Mouse (Mus musculus) left cerebral cortex, postnatal 25 days (tissue): ENCODE results near the gene Ppp2r3a. TPM values are rescaled to one million over a fixed set of nuclear protein-coding genes. Genes with fewer than 3 reads are reported as not detected.

Source experiments
- DNase-seq, 2 experiments: peaks; one replicate each; pipeline ENCODE4 v3.0.0; 2022; ENCODE audit warnings: low spot score in 2 of 2, mixed read lengths in 1 of 2
- intact Hi-C: fragments of 180-260 bp; cut with DNase I; formaldehyde crosslinking; loops from one replicate; pipeline ENCODE4 v1.15.1; 2025
- total RNA-seq, 2 experiments: library from RNA; stranded (reverse); gene quantifications; 2 replicates each; pipeline ENCODE4 v1.2.3; 2021

Gene Ppp2r3a
- total RNA-seq, result 10 to 100 TPM; 17.4 to 19.5 TPM

DNA sequence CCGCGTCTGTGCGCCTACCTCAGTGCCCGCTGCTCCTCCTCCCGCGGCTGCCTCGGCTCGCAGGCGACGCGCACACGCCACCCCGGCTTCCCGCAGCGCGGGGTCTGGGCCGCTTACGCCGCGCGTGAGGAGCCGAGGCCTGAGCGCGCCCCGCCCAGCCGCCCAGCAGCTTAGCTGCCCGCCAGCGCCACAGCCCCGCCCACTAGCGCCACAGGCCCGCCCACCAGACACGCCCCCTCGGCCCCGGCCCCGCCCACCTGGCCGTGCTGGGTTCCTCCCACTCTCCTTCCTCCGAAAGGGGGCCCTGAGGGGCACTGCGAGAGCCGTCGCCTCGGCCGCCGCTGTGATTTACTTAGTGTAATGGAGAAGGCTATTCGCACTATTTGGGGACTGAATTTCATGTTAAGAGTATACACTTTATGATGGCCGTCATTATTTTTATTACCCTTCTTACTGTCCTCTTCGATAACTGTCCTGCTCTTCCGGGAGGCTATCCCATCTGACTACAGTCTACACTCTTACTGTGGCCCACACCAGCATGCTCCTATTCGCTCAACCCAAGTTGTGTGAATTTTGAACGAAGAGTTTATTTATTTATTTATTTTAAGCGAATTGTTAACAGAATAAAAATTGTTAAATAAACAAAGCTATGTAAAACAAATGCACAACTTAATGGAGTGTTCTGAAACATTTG lies at the start of gene Ppp2r3a:
Ppp2r3a (minus strand) TSS at position 152 of the 694 bp plus-strand sequence.
- intact Hi-C loops, result loop anchor here (5.0 to 10.0 kb wide), 3 partner anchors 69 to 1101 kb away; partner anchors contain the start of genes Ephb1 and Msl2
- DNase-seq, result peak; percentile 95

- intact Hi-C loops, result no loop called here
- no peak for DNase-seq
These were observed 48.9 kb upstream of the Ppp2r3a start for GRCm38 (mm10) chr9:101300441-101300935.

DNA sequence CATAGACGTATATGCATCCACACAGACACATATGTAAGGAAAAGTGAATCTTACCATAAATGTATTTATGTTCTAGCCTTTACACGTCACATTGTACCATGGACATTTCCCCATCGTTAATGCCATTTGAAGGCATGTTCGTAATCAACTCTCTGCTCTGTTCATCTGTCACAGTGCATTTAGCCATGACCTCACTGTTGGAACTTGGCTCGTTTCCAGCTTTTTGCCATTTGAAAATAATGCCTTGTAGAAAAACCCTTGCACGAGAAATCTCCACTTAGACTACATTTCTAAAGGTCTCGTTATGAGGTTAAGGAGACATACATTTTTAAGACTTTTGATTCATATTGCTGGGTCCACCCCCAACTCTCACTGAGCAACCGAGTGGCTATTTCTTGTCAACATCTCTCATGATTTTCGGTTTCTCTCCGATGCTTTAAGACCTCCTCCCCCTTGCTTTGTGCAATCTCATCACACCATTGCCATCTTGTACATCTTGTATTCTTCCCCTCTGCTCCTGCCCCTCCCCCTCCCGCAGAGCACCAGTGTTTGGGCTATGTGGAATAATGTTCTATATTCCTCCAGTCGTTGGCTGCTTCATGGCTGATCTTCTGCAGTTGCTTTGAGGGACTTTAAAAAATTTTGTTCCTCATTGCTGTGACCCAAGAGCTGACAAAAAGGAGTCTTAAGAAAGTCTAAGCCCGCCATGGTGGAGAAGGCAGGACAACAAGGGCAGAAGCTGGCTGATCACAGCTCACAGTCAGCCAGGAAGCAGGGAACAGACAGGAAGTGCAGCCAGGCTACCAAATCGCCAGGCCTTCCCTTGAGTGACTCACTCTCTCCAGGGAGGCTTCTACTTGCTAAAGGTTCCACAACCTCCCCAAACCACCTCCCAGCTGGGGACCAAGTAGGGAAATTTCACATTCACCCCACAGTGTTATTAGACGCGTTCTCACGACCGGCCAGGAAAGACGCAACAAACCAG lies 40.4 kb upstream of the Ppp2r3a start:
- no peak for DNase-seq
- intact Hi-C loops, result no loop called here

GRCm38 (mm10) chr9:101290876-101291275 lies 39.3 kb upstream of the Ppp2r3a start:
- DNase-seq, result no peak
- intact Hi-C loops, result no loop called here

DNA sequence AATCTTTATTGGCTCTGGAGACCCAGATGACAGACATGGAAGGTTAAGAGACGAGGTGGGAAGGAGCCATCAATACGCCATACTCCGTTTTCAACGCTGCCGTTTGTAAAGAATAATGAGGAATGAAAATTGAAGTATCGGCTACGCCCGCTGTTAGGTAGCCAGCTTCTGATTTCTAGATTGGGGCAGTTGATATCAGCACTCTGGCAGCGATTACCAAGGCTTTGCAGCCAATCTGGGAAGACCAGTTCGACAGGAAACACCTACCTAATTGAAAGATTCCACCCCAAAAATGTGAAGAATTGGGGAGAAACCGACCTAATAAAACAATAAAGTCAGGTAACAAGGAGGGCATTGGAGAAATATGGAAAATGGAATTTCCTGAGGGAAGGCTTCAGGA lies 38.2 kb upstream of the Ppp2r3a start:
- intact Hi-C loops, result no loop called here
- no peak for DNase-seq

DNA sequence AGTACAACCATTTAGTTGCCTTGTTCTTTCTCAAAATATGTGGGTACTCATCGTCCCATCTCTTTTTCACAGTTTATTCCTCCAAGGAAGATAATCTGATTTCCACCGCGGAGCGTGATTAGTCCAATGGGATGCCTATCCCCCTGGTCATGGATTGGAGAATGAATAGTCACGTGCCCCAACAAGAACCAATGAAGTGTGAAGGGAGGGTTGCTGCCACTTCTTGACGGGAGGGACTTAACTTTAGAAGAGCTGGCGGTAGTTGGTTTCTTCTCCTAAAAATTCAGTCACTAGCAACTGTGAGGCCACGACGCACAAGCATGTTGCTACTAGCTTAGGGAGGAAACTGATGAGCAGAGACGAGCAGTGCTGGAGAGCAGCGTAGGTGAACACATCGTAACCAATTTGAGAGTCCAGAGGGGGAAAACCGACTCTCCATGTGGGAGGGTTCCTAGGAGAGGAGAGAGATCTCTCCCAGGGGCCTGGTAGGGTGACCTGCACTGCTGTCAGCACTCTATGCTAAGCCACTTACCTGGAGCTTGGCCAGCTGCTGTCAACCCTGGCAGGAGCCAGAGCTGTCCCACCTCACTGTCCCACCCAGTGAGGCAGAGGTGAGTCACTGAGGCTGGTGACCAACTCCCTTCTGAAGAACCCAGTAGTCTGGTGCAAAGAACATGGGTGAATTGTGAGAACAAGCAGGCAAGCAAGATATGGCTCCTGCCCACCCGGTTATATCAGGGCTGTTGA lies 37.5 kb upstream of the Ppp2r3a start:
- no peak for DNase-seq
- intact Hi-C loops, result no loop called here

- intact Hi-C loops, result no loop called here
- DNase-seq, result no peak
These were observed 35.2 kb upstream of the Ppp2r3a start for GRCm38 (mm10) chr9:101286766-101287165.

GRCm38 (mm10) chr9:101284049-101284448 lies 32.5 kb upstream of the Ppp2r3a start:
- intact Hi-C loops, result no loop called here
- no peak for DNase-seq

GRCm38 (mm10) chr9:101282651-101283050 lies 31.1 kb upstream of the Ppp2r3a start:
- intact Hi-C loops, result no loop called here
- no peak for DNase-seq

GRCm38 (mm10) chr9:101281906-101282305 lies 30.3 kb upstream of the Ppp2r3a start:
- intact Hi-C loops, result no loop called here

GRCm38 (mm10) chr9:101281326-101281725 lies 29.7 kb upstream of the Ppp2r3a start:
- DNase-seq, result no peak
- intact Hi-C loops, result no loop called here

More at GRCm38 (mm10) chr9:101281906-101282305, 30.3 kb upstream of the Ppp2r3a start:
- DNase-seq, result no peak

- intact Hi-C loops, result no loop called here
- no peak for DNase-seq
These were observed 29.3 kb upstream of the Ppp2r3a start for GRCm38 (mm10) chr9:101280867-101281266.

GRCm38 (mm10) chr9:101280211-101280610 lies 28.6 kb upstream of the Ppp2r3a start:
- DNase-seq, result no peak
- intact Hi-C loops, result no loop called here

GRCm38 (mm10) chr9:101272715-101273114 lies 21.1 kb upstream of the Ppp2r3a start:
- intact Hi-C loops, result no loop called here
- DNase-seq, result no peak

DNA sequence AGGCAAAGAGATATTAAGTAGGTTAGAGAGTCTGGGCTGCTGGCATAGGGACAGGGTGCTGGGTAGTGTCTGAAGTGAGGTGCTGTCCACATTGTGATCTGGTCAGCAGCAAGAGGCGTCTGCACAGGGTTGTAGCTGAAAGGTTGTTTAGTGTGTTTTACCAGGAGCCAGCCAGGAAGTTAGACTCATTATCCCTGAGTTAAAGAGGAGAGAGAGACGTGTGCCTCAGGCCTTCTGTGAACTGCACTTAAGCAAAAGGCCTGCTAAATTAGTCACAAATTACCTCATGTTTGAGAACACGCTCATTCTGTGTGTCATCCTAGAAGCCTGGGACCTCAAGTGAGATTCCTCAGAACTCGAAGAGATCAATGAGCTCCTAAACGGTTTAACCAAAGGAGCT lies 18.4 kb upstream of the Ppp2r3a start:
- intact Hi-C loops, result no loop called here

DNA sequence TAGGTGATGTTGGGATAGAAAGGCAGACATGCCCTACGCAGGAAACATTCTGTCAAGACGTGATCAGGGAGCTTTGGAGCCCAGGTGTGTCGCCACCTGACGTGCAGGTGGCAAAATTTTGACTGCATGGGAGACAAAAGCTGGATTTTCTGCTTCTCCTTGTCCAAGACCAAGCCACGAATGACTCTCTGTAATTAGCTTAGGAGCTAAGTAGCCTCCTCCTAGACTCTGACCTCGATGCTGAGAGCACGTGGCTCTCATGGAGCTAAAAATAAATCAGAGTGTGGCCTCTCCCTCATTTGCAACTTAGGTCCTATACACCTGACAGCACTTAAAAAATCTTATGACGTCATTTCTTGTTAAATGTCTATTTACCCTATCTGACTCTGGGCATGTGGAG lies 14.4 kb upstream of the Ppp2r3a start:
- intact Hi-C loops, result no loop called here
- DNase-seq, result no peak

More for the DNA sequence above, 18.4 kb upstream of the Ppp2r3a start:
- DNase-seq, result no peak

- DNase-seq, result peak; percentile 29 to 81
- intact Hi-C loops, result no loop called here
These were observed 14.0 kb upstream of the Ppp2r3a start for GRCm38 (mm10) chr9:101265546-101265945.

- no peak for DNase-seq
- intact Hi-C loops, result no loop called here
These were observed 11.2 kb upstream of the Ppp2r3a start for GRCm38 (mm10) chr9:101262815-101263214.

DNA sequence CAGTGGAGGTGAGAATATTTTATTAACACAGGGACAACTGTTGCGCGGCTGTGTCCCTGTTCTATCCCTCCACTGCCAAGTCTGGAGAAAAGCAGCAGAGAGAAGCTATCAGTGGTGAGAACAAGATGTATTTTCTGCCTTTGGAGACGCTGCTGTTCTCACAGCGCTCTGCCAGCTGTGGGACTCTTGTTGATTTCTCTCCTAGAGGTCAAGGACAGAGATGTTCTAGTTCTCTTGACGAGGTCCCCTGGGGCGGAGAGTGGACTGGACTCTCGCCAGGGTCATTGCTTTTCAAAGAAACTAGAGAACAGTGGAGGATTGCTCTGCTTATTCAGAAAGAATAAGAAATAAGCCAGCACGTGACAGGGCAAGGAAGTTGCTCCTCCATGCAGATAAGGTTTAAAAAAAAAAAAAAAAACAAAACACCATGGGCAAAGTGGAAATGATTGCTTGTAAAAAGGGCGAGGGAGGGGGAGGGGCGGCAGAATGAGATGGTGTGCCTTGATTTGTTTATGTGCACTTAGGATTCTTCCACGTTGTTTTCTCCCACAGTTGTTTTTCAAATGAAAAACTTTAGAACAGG lies 10.5 kb upstream of the Ppp2r3a start:
- intact Hi-C loops, result no loop called here
- DNase-seq, result peak; percentile 18 to 37
